Mouse (Mus musculus) B cell, adult (primary cell): ENCODE measurements around the gene Ttll3. TPM values are rescaled to one million over a fixed set of nuclear protein-coding genes. Genes with fewer than 3 reads are reported as not detected.

Source experiments
- total RNA-seq: library from RNA; stranded (reverse); gene quantifications from 4 replicates; pipeline ENCODE4 v1.2.4, GENCODE M21; 2023; ENCODE audit not compliant: inconsistent age

Ttll3 gene
- total RNA-seq: 31.2 to 38.7 TPM (median 36.2 TPM) in 4 replicates

DNA sequence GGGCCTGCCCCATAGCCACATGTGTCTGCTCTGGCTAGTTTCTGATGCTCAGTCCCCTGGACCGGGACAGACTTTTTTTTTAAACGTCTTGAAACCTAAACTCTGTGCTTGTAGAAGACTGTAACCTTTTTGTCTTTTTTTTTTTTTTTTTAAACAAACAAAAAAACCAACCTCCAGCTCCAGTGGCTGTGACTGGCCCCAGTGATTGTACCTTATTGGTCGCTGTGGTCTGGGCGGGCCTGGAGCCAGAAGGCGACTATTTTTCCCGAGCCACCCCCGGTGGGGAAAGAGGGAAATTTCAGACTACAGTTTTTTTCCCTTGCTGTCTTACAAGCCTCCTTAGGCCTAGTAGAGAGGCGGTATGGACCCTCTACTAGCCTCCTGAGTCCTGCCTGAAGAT, at the start of gene Ttll3:
TSS of gene Ttll3 (plus strand) at position 301 of the 400 bp plus-strand sequence.

DNA sequence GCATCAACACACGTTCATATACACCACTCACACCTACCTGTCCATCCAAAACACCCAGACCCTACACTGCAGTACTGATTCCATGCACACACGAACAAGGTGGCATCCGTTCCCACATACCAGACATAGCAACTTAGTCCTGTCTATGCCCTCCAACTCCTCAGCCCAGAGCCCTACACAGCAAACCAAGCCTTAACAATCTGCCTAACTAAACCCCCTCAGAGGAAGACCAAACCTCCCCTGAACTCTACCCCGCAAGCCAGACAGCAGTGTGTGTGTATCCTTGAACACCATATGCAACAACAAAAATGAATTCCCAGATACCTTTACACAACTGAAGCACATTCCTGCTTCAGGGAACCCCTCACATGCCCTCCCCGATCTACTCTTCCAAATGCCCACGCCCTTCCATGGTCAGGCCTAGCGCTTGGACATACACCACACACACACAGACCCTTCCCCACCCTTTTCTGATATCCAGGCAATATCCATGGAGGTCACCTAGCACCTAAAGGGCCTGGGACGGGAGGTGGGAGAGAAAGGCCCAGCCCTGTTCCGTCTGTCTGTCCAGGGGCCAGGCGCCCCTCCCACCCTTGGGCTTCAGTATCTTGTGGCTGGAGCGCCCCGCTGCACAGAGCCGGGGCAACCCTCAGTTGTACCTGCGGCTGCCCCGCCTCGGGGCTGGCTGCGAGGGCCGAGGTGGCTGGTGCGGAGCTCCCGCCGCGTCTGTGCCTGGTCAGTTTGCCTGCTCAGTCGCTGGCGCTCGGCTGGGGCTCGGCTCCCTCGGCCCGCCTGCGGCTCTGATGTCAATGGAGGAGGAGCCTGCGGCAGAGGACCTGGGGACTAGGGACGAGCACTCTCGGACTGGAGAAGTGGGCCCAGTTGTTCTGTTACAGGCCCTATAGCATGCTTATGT, 45.6 kb upstream of the Ttll3 start, which contains the start of gene Camk1:
TSS of gene Camk1 (minus strand) at position 808 of the 916 bp plus-strand sequence.

DNA sequence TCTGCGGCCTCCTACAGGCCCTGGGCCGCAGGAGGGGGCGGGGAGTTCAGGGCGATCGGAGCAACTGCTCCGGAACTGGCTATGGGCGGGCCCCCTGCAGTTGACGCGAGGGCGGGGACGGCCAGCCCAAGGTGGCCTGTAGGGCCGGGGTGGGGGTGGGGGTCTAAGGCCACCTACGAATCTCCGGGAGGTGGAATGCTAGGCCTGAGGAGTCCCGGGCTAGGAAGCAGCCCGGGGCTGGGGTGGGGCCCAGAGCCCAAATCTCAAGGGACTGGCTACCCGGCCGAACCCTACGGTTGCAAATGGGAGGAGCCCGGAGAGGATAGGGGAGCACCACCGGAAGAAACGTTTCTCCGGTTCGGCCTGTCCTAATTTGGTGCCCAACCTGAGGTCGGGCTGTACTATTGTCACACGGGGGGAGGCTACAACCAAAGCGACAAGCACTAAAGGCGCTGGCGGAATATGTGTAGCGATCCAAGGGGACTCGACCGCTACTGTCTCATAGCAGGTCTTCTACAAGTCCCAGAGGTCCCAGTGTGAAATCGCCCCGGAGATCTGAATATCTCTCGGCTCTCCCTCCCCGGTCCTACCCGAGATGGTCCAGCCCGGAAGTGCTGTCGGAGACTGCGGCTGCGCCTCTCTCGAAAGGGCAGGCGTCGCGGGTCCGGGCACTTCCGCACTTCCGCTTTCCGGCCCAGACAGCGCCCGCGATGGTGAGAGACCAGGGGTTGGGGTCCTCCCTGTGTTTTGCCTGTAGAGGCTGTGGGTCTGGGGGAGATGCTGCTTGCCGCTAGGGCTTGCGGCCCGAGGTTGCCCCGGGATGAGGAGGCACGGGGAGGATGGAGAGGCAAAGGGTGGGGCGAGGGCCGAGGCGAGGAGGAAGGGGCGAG, 11.3 kb upstream of the Ttll3 start, which contains the start of the genes Tada3 and Arpc4:
TSS of gene Tada3 (minus strand) at position 388 of the 890 bp plus-strand sequence.
TSS of gene Arpc4 (plus strand) at position 620 of the 890 bp plus-strand sequence.

DNA sequence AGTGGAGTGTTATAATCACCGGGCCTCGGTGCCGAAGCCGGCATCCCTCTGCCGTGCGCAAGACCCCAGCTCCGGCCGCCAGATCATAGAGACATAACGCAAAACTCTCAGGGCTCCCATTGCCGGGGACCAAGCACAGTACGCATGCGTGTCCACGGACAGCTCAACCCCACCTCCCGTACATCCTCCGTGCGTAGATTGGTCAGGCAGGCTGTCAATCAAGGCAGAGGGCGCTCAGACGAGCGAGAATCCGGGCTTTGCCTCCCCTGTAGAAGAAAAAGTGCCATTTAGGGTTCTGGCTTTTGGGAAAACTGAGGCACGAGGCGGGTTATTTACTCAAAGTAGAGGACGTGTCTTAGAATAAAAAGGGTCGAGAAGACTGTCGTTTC, 30.1 kb downstream of the Ttll3 start, which contains the start of gene Rpusd3:
TSS of gene Rpusd3 (minus strand) at position 142 of the 389 bp plus-strand sequence.

DNA sequence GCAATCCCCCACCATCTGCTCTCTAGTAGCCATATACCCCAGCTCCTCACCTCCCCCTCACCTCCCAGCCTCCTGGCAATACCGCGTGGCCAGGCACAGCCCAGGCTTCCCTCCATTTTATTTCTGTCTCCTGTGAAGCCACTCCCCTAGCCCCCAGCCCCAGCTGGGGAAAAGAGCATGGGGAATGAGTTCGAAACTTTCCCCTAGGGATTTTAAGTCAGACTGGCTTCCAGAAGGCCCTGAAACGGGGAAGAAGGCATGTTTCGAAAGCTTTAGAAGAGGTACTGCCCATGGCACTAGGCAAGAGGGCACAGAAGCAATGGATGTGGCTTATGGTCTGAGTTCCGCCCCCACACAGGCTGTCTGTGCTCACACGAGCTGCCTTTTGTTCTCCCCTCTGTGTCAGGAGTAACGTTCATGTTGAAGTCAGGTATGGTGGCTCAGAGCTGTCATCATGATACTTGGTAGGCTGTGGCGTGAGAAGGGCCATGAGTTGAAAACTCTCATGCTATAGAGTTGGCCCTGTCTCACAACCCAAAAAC, 46.7 kb downstream of the Ttll3 start, which contains the start of gene Cidec:
TSS of gene Cidec (minus strand) at position 97 of the 542 bp plus-strand sequence.

DNA sequence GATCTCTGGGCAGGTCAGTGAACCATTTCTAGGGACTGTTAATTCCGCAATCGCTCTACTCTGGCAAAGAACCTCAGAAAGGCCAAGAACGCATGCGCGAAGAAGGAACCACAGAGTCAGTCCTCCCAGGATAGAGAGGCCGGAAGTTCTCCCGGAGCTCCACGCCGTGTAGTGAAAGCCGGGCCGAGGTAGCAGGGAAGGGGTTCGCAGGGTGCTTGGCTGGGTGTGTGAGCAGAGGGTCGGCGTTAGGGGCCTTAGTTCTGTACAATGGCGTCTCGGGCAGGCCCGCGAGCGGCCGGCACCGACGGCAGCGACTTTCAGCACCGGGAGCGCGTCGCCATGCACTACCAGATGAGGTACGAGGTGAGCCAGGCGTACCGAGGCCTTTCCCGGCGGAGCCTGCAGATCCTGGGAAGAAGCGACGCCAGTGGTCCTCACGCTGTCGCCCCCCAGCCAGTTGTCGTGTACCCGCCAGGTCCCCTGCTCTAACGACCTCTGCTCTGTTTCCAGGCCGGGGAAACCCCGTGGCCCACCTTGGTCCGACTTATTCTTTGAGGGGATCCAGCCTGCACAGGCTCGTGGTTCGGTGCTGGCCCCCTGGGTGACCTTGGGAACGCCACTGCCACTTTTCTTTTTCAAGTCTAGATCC, 53.5 kb downstream of the Ttll3 start, which contains the start of gene Jagn1:
TSS of gene Jagn1 (plus strand) at position 128 of the 649 bp plus-strand sequence.

DNA sequence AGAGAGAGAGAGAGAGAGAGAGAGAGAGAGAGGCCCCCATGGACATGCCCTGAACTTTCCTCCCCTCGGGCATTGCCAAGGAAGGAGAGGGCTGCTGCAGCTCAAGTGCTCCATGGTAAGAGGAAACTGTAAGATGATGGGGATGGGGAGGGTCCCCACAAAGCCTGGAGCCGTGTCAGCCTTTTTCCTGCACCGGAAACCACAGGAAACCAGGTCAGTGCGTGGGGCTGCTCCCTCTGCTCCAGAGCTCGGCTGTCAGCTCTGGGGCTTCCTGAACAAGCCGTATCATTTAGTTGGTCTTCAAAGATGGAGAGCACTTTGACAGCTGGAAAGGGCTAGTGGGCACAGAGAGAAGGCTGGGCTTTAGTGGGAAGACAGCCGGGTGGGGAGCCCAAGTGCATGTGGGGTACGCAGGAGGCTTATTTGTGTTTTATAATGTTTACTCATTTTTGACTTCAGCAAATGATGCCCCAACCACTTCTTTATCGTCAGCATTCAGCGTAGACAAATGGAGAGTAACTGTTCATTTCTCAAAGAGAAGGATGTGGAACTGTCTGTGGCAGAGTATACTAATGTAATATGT, 69.0 kb downstream of the Ttll3 start, which contains the start of gene Il17re:
TSS of gene Il17re (plus strand) at position 533 of the 583 bp plus-strand sequence.

Other genes starting within 250 kb of the Ttll3 start
- 1.3 to 2.5 TPM (median 1.5 TPM) in 4 replicates for gene Lhfpl4, start 193.9 kb upstream of the Ttll3 start, total RNA-seq
- 54.8 to 63.2 TPM (median 61.3 TPM) in 4 replicates for gene Mtmr14, start 151.4 kb upstream of the Ttll3 start, total RNA-seq
- 1.4 to 2.1 TPM (median 1.8 TPM) in 4 replicates for gene Cpne9, start 107.0 kb upstream of the Ttll3 start, total RNA-seq
- gene Brpf1, start 82.1 kb upstream of the Ttll3 start, total RNA-seq: 63.1 to 71.2 TPM (median 67.3 TPM) in 4 replicates
- gene Ogg1, start 62.3 kb upstream of the Ttll3 start, total RNA-seq: 13.3 to 18.1 TPM (median 14.8 TPM) in 4 replicates
- 0.77 to 2.4 TPM (median 1.0 TPM) in 4 replicates for gene Camk1, start 45.3 kb upstream of the Ttll3 start, total RNA-seq
- gene Tada3, start 11.4 kb upstream of the Ttll3 start, total RNA-seq: 27.7 to 30.8 TPM (median 28.5 TPM) in 4 replicates
- 257 to 299 TPM (median 278 TPM) in 4 replicates for gene Arpc4, start 11.1 kb upstream of the Ttll3 start, total RNA-seq
- 9.4 to 24.2 TPM (median 14.4 TPM) in 4 replicates for gene Rpusd3, start 30.1 kb downstream of the Ttll3 start, total RNA-seq
- not detected in 4 replicates for gene Cidec, start 46.5 kb downstream of the Ttll3 start, total RNA-seq
- gene Jagn1, start 53.3 kb downstream of the Ttll3 start, total RNA-seq: 16.2 to 21.7 TPM (median 18.7 TPM) in 4 replicates
- gene Il17re, start 69.2 kb downstream of the Ttll3 start, total RNA-seq: not detected in 4 replicates
- gene Il17rc, start 82.2 kb downstream of the Ttll3 start, total RNA-seq: not detected in 4 replicates
- 15.4 to 17.8 TPM (median 17.1 TPM) in 4 replicates for gene Creld1, start 94.0 kb downstream of the Ttll3 start, total RNA-seq
- 0.36 to 0.86 TPM (median 0.72 TPM) in 4 replicates for gene Prrt3, start 112.7 kb downstream of the Ttll3 start, total RNA-seq
- 71.5 to 80.4 TPM (median 76.9 TPM) in 4 replicates for gene Emc3, start 142.4 kb downstream of the Ttll3 start, total RNA-seq
- 2.1 to 2.7 TPM (median 2.5 TPM) in 4 replicates for gene Fancd2, start 142.4 kb downstream of the Ttll3 start, total RNA-seq
- gene Fancd2os, start 211.5 kb downstream of the Ttll3 start, total RNA-seq: not detected in 4 replicates
- gene Brk1, start 215.5 kb downstream of the Ttll3 start, total RNA-seq: 108 to 128 TPM (median 115 TPM) in 4 replicates
- 29.5 to 35.8 TPM (median 30.8 TPM) in 4 replicates for gene Vhl, start 234.7 kb downstream of the Ttll3 start, total RNA-seq
- gene Irak2, start 249.2 kb downstream of the Ttll3 start, total RNA-seq: 152 to 170 TPM (median 165 TPM) in 4 replicates